Mouse (Mus musculus) embryonic facial prominence, embryonic 15.5 days (tissue): ENCODE data around the gene Unc50. TPM values are rescaled to one million over a fixed set of nuclear protein-coding genes. Genes with fewer than 3 reads are reported as not detected.

Experiments
- polyA plus RNA-seq: library from polyadenylated mRNA; unstranded; fragments of >200 nt; fragmentation: Nextera tagmentation; extraction: Ambion mirVana; gene quantifications from 2 replicates; pipeline ENCODE4 v1.2.1, GENCODE M21; 2015

The Unc50 gene
- polyA plus RNA-seq, 1 experiment from 2014 or later, result 140 TPM

Other genes starting within 250 kb of the Unc50 start
- gene Cnga3, start 215.7 kb upstream of the Unc50 start, polyA plus RNA-seq, result 0.12 and 0.17 TPM in 2 replicates
- 18.0 and 18.2 TPM in 2 replicates for gene Inpp4a, start 130.3 kb upstream of the Unc50 start, polyA plus RNA-seq
- 41.6 and 42.5 TPM in 2 replicates for gene Coa5, start within 50 bp of the Unc50 start, polyA plus RNA-seq
- gene Mgat4a, start 110.9 kb downstream of the Unc50 start, polyA plus RNA-seq, result 4.2 and 6.1 TPM in 2 replicates